Mouse (Mus musculus): ENCODE results near the gene Taf6l. TPM values are rescaled to one million over a fixed set of nuclear protein-coding genes. Genes with fewer than 3 reads are reported as not detected.

Gene Taf6l
- polyA plus RNA-seq, 1 experiment from 2014 or later: 32.2 TPM

- no peak for ATAC-seq
- peaks cover 41% of the 10 kb centered on the region for H3K36me3 ChIP-seq (ENCODE audit: control insufficient read depth, insufficient read depth)
- H3K9me3 ChIP-seq (ENCODE audit: control insufficient read depth, low read length): no peaks in the 10 kb centered on the region
- H3K9ac ChIP-seq (replicated peaks; ENCODE audit: low read depth, low read length): no peak overlapping the region
- no peak overlapping the region for H3K4me2 ChIP-seq (ENCODE audit: low read length)
- H3K27me3 ChIP-seq (replicated peaks; ENCODE audit: control insufficient read depth, insufficient read depth, low read length): no peaks in the 10 kb centered on the region
- no peak overlapping the region for H3K4me3 ChIP-seq (replicated peaks; ENCODE audit: low read length)
- peaks cover 21% of the 10 kb centered on the region for H3K4me1 ChIP-seq (replicated peaks; ENCODE audit: control insufficient read depth, insufficient read depth, low read length)
- H3K27ac ChIP-seq (ENCODE audit: low read length): no peak overlapping the region
- 97% methylated on average over 1 of the region's 1 CpGs for WGBS
Measured at GRCm38 (mm10) chr19:8745382-8745781, 40.8 kb downstream of the Taf6l start.

DNA sequence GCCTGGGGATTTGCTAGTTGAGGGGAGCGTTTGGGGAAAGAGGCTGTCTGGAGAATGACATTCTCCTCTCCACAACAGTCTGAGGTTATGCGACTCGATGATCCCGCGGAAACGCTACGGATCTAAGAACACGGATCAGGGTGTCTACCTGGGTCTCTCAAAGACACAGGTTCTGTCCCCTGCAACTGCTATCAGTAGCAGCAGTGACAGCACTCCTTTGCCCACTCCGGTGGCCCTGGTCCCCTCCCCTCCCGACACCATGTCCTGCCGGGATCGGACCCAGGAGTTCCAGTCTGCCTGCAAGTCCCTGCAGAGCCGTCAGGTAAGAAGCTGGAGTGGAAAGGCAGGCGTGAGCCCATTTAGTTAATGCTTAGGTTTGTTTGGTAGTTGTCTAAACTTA, 44.0 kb downstream of the Taf6l start:
- Histone ChIP-seq H3K4me3 (replicated peaks; ENCODE audit: low read length) (peak overlapping the region; percentile 93), H3K27me3 (replicated peaks; ENCODE audit: control insufficient read depth, insufficient read depth, low read length) (no peaks in the 10 kb centered on the region), H3K9ac (replicated peaks; ENCODE audit: low read depth, low read length) (peak overlapping the region; percentile 85), H3K9me3 (ENCODE audit: control insufficient read depth, low read length) (no peaks in the 10 kb centered on the region), H3K36me3 (ENCODE audit: control insufficient read depth, insufficient read depth) (peaks cover 23% of the 10 kb centered on the region), H3K4me1 (replicated peaks; ENCODE audit: control insufficient read depth, insufficient read depth, low read length) (peaks cover 23% of the 10 kb centered on the region), H3K27ac (ENCODE audit: low read length) (no peak overlapping the region; the same call in 1 of the 2 replicates), H3K4me2 (ENCODE audit: low read length) (peak overlapping the region; percentile 99)
- 23% methylated on average over 14 of the region's 14 CpGs for WGBS
- no peak for ATAC-seq

DNA sequence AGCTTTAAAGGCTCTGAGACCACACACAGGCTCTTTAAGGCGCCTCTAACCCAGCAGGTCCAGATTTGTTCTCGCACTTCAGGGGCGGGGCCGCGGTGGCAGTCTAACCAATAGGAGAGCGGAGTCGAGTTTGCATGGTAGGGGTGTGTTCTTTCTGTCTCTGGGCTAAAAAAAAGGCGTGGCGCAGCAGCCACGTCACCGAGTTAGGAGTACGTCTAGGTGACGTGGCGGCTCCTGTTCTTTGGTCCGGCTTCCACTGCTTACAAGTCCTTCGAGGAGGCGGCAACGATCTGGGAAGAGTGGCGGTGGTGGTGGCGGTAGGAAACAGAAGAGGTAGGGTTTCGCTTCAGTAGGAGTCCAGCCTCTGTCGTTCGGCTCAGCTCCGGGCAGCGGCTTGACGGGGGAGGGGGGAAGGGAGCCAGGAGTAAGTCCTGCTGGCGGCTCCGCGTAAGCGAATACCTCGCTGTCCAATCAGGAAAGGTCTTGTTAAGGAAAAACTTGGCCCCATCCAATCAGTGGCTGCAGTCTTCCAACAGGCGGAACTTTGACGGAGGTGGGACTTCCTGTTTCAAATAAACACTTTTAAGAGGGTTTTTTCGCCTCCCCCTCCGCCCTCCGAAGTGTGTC, 44.9 kb downstream of the Taf6l start, which contains the start of gene Stx5a:
Gene Stx5a (plus strand): TSS at position 171 of the 627 bp plus-strand sequence.
- Histone ChIP-seq H3K9me3 (ENCODE audit: control insufficient read depth, low read length) (no peaks in the 10 kb centered on the region), H3K4me2 (ENCODE audit: low read length) (peak within 1 kb of the TSS; percentile 99), H3K4me3 (replicated peaks; ENCODE audit: low read length) (peak within 1 kb of the TSS; percentile 93), H3K27me3 (replicated peaks; ENCODE audit: control insufficient read depth, insufficient read depth, low read length) (no peaks in the 10 kb centered on the region), H3K27ac (ENCODE audit: low read length) (peak within 1 kb of the TSS; percentile 96), H3K4me1 (replicated peaks; ENCODE audit: control insufficient read depth, insufficient read depth, low read length) (peaks cover 25% of the 10 kb centered on the region), H3K36me3 (ENCODE audit: control insufficient read depth, insufficient read depth) (peaks cover 17% of the 10 kb centered on the region), H3K9ac (replicated peaks; ENCODE audit: low read depth, low read length) (peak within 1 kb of the TSS; percentile 85)
- ATAC-seq: peak; percentile 98
- under 1% methylated on average over 36 of the region's 36 CpGs for WGBS

DNA sequence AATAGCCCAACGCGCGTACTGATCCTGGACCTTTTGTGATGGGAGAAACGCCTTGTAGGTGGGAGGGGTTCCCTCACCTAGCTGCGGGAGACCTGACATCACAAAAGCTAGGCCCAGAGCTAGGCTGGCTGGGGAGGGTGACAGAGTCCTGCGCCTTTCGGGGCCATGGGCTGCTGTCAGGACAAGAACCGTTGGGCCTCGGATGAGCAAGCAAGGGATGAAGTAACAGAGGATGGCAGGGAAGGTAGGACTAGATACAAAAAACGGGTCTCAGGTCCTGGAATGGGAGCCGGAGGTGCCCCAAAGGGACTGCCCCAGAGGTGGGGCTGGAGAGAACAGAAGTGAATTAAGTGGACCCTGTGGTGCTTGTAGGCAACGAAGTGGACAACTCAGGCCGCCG, 45.6 kb downstream of the Taf6l start, which contains the start of gene 1700092M07Rik:
Gene 1700092M07Rik (plus strand): TSS at position 116 of the 400 bp plus-strand sequence.
- H3K4me1 ChIP-seq (replicated peaks; ENCODE audit: control insufficient read depth, insufficient read depth, low read length): peaks cover 28% of the 10 kb centered on the region
- peak within 1 kb of the TSS; percentile 85 for H3K9ac ChIP-seq (replicated peaks; ENCODE audit: low read depth, low read length)
- no peaks in the 10 kb centered on the region for H3K9me3 ChIP-seq (ENCODE audit: control insufficient read depth, low read length)
- peak within 1 kb of the TSS; percentile 93 for H3K4me3 ChIP-seq (replicated peaks; ENCODE audit: low read length)
- H3K4me2 ChIP-seq (ENCODE audit: low read length): peak within 1 kb of the TSS; percentile 58
- H3K27ac ChIP-seq (ENCODE audit: low read length): peak within 1 kb of the TSS; percentile 96
- H3K27me3 ChIP-seq (replicated peaks; ENCODE audit: control insufficient read depth, insufficient read depth, low read length): no peaks in the 10 kb centered on the region
- WGBS: 58% methylated on average over 14 of the region's 14 CpGs
- peaks cover 11% of the 10 kb centered on the region for H3K36me3 ChIP-seq (ENCODE audit: control insufficient read depth, insufficient read depth)
- ATAC-seq: no peak; the same call in 1 of the 2 replicates

DNA sequence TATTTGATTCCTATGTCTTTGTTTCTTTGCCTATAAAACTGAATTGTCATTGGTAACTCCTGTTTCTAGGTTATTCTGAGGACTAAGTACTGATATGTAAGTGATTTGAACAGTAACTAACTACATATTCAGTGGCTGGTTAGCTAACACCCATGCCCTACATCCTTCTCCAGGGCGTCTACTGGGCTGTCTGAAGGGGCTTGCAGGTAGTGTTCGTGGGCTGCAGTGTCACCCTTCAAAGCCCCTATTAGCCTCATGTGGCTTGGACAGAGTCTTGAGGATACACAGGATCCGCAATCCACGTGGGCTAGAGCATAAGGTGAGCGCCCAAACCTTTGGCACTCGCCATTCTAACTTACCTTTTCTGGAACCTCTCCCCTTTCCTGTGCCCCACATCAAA, 46.6 kb downstream of the Taf6l start:
- Histone ChIP-seq H3K9ac (replicated peaks; ENCODE audit: low read depth, low read length) (no peak overlapping the region), H3K4me1 (replicated peaks; ENCODE audit: control insufficient read depth, insufficient read depth, low read length) (peaks cover 32% of the 10 kb centered on the region), H3K27me3 (replicated peaks; ENCODE audit: control insufficient read depth, insufficient read depth, low read length) (no peaks in the 10 kb centered on the region), H3K27ac (ENCODE audit: low read length) (no peak overlapping the region), H3K4me2 (ENCODE audit: low read length) (no peak overlapping the region), H3K4me3 (replicated peaks; ENCODE audit: low read length) (no peak overlapping the region), H3K9me3 (ENCODE audit: control insufficient read depth, low read length) (no peaks in the 10 kb centered on the region), H3K36me3 (ENCODE audit: control insufficient read depth, insufficient read depth) (peaks cover 7% of the 10 kb centered on the region)
- WGBS: 91% methylated on average over 6 of the region's 6 CpGs
- ATAC-seq: no peak

GRCm38 (mm10) chr19:8738911-8739310, 47.3 kb downstream of the Taf6l start:
- Histone ChIP-seq H3K4me2 (ENCODE audit: low read length) (no peak overlapping the region), H3K27ac (ENCODE audit: low read length) (no peak overlapping the region), H3K9ac (replicated peaks; ENCODE audit: low read depth, low read length) (no peak overlapping the region), H3K4me3 (replicated peaks; ENCODE audit: low read length) (no peak overlapping the region), H3K9me3 (ENCODE audit: control insufficient read depth, low read length) (no peaks in the 10 kb centered on the region), H3K36me3 (ENCODE audit: control insufficient read depth, insufficient read depth) (peaks cover 6% of the 10 kb centered on the region), H3K27me3 (replicated peaks; ENCODE audit: control insufficient read depth, insufficient read depth, low read length) (no peaks in the 10 kb centered on the region), H3K4me1 (replicated peaks; ENCODE audit: control insufficient read depth, insufficient read depth, low read length) (peaks cover 32% of the 10 kb centered on the region)
- ATAC-seq: no peak
- 91% methylated on average over 7 of the region's 7 CpGs for WGBS

DNA sequence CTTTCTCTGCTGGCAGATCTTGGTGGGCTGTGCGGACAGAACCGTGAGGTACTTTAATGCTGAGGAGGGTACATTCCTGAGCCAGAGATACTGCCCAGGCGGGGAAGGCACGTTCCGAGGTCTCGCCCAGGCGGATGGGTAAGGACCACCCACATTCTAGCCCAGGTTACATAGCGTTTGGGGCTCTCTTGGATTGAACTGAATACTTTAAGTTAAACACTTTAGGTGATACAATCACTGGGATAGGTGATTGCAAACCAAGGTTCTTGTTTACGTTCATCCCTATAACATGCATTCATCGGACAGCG, 50.1 kb downstream of the Taf6l start:
- WGBS: 2% methylated on average over 11 of the region's 11 CpGs
- H3K27me3 ChIP-seq (replicated peaks; ENCODE audit: control insufficient read depth, insufficient read depth, low read length): no peaks in the 10 kb centered on the region
- peak overlapping the region; percentile 86 for H3K4me3 ChIP-seq (replicated peaks; ENCODE audit: low read length)
- peaks cover 3% of the 10 kb centered on the region for H3K36me3 ChIP-seq (ENCODE audit: control insufficient read depth, insufficient read depth)
- H3K27ac ChIP-seq (ENCODE audit: low read length): peak overlapping the region; percentile 61; the same call in 1 of the 2 replicates
- peak overlapping the region; percentile 79 for H3K9ac ChIP-seq (replicated peaks; ENCODE audit: low read depth, low read length)
- no peaks in the 10 kb centered on the region for H3K9me3 ChIP-seq (ENCODE audit: control insufficient read depth, low read length)
- H3K4me2 ChIP-seq (ENCODE audit: low read length): peak overlapping the region; percentile 92
- H3K4me1 ChIP-seq (replicated peaks; ENCODE audit: control insufficient read depth, insufficient read depth, low read length): peaks cover 18% of the 10 kb centered on the region
- no peak for ATAC-seq

DNA sequence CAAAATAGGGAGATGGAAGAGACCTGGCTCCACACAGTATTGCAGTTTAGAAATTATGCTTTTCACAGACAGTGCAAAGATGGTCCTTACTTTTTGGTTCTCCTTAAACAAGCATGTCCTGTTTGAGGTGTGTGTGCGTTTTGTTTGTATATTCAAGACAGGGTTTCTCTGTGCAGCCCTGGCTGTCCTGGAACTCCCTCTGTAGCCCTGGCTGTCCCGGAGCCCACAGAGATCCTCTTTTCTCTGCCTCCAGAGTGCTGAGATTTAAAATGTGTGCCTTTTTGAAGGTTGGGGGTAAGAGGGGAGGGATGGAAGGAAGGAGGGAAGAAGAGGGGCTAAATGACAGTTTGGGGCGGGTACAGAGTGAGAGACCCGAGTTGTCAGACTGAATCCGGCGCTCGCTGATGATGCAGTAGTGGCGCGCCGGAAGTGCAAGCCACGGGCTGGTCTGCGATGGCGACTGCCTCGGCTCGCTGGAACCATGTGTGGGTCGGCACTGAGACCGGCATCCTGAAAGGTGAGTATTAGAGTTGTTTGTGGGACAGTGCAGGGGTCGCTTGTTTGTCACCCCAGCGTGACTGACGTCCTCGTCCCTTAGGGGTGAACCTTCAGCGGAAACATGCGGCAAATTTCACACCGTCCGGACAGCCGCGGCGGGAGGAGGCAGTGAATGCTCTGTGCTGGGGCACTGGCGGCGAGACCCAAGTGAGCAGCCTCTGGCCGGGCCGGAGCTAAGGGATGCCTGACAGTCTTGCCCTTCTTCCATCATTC, 50.6 kb downstream of the Taf6l start, which contains the start of gene Wdr74:
Gene Wdr74 (plus strand): TSS at position 439 of the 771 bp plus-strand sequence.
- peaks cover 3% of the 10 kb centered on the region for H3K36me3 ChIP-seq (ENCODE audit: control insufficient read depth, insufficient read depth)
- H3K9ac ChIP-seq (replicated peaks; ENCODE audit: low read depth, low read length): peak within 1 kb of the TSS; percentile 79
- H3K27me3 ChIP-seq (replicated peaks; ENCODE audit: control insufficient read depth, insufficient read depth, low read length): no peaks in the 10 kb centered on the region
- H3K27ac ChIP-seq (ENCODE audit: low read length): peak within 1 kb of the TSS; percentile 70
- peak; percentile 94 for ATAC-seq
- H3K4me1 ChIP-seq (replicated peaks; ENCODE audit: control insufficient read depth, insufficient read depth, low read length): peaks cover 13% of the 10 kb centered on the region
- under 1% methylated on average over 32 of the region's 32 CpGs for WGBS
- H3K4me3 ChIP-seq (replicated peaks; ENCODE audit: low read length): peak within 1 kb of the TSS; percentile 86
- peak within 1 kb of the TSS; percentile 92 for H3K4me2 ChIP-seq (ENCODE audit: low read length)
- H3K9me3 ChIP-seq (ENCODE audit: control insufficient read depth, low read length): no peaks in the 10 kb centered on the region

GRCm38 (mm10) chr19:8734334-8734733, 51.9 kb downstream of the Taf6l start:
- Histone ChIP-seq H3K9ac (replicated peaks; ENCODE audit: low read depth, low read length) (no peak overlapping the region), H3K36me3 (ENCODE audit: control insufficient read depth, insufficient read depth) (no peaks in the 10 kb centered on the region; the same call in 1 of the 2 replicates), H3K9me3 (ENCODE audit: control insufficient read depth, low read length) (no peaks in the 10 kb centered on the region), H3K4me1 (replicated peaks; ENCODE audit: control insufficient read depth, insufficient read depth, low read length) (peaks cover 10% of the 10 kb centered on the region), H3K4me3 (replicated peaks; ENCODE audit: low read length) (no peak overlapping the region), H3K27ac (ENCODE audit: low read length) (no peak overlapping the region), H3K27me3 (replicated peaks; ENCODE audit: control insufficient read depth, insufficient read depth, low read length) (no peaks in the 10 kb centered on the region), H3K4me2 (ENCODE audit: low read length) (no peak overlapping the region)
- ATAC-seq: no peak
- WGBS: 77% methylated on average over 3 of the region's 3 CpGs

Data from forebrain, embryonic 16.5 days (tissue).